Mouse (Mus musculus) liver, adult 2 months (tissue): ENCODE measurements around the gene Arap2. TPM values are rescaled to one million over a fixed set of nuclear protein-coding genes. Genes with fewer than 3 reads are reported as not detected.
A peak's percentile ranks its signal among the peaks of the same experiment; 100 is the strongest.

ENCODE experiments used
- DNase-seq: peaks from one replicate; pipeline ENCODE4 v3.0.0-alpha.2; 2011; ENCODE audit warnings: low read depth, low spot score; ENCODE audit errors: extremely low read depth
- H3K27ac ChIP-seq: fragments of 200-500 bp; replicated peaks from 2 replicates; pipeline ENCODE4 v1.5.1; 2012; ENCODE audit warnings: low read depth, mild to moderate bottlenecking, control low read depth, inconsistent platforms, low read length; ENCODE audit not compliant: insufficient read depth
- H3K27me3 ChIP-seq: fragments of 200-500 bp; 2 replicates; pipeline ENCODE4 v1.6.1; 2012; ENCODE audit warnings: mild to moderate bottlenecking, moderate library complexity, low read length, inconsistent platforms; ENCODE audit not compliant: control insufficient read depth, insufficient read depth
- H3K36me3 ChIP-seq: fragments of 200-500 bp; 2 replicates; pipeline ENCODE4 v1.6.1; 2012; ENCODE audit warnings: low read length, inconsistent platforms; ENCODE audit not compliant: control insufficient read depth, insufficient read depth
- H3K4me1 ChIP-seq: fragments of 200-500 bp; 2 replicates; pipeline ENCODE4 v1.6.1; 2011; ENCODE audit warnings: low read length; ENCODE audit not compliant: control insufficient read depth, insufficient read depth
- H3K4me3 ChIP-seq: fragments of 200-500 bp; 2 replicates; pipeline ENCODE4 v1.5.1; 2011; ENCODE audit warnings: low read depth, mild to moderate bottlenecking, control low read depth, low read length, moderate library complexity; ENCODE audit not compliant: insufficient read depth
- H3K79me2 ChIP-seq: fragments of 200-500 bp; 2 replicates; pipeline ENCODE4 v1.6.1; 2012; ENCODE audit warnings: inconsistent platforms, mild to moderate bottlenecking, low read length, moderate library complexity; ENCODE audit not compliant: control insufficient read depth, insufficient read depth
- H3K9ac ChIP-seq: fragments of 200-500 bp; 2 replicates; pipeline ENCODE4 v1.6.1; 2012; ENCODE audit warnings: low read depth, mild to moderate bottlenecking, control low read depth, inconsistent platforms, low read length
- CTCF ChIP-seq: fragments of 200-500 bp; IDR thresholded peaks from 2 replicates; pipeline ENCODE4 v1.5.1; 2011; ENCODE audit warnings: low read depth, low read length, control low read depth
- POLR2A ChIP-seq: fragments of 200-500 bp; IDR thresholded peaks from 2 replicates; pipeline ENCODE4 v1.6.1; 2011; ENCODE audit warnings: low read length, control low read depth; ENCODE audit not compliant: insufficient read depth; ENCODE audit errors: extremely low read depth
- WGBS: fragments of 180-500 bp; shearing (Covaris S2); methylation state at CpG from one replicate; pipeline ENCODE4 v1.1.7; 2018; 5-methylcytosine and 5-hydroxymethylcytosine counted together
- polyA plus RNA-seq: library from polyadenylated mRNA; depleted of rRNA; stranded (reverse); fragments of >200 nt; gene quantifications from 2 replicates; pipeline ENCODE4 v1.2.3, GENCODE M21; 2012
- total RNA-seq: library from RNA; depleted of rRNA; stranded (reverse); fragments of >200 nt; gene quantifications from 2 replicates; pipeline ENCODE4 v1.2.3, GENCODE M21; 2014

Arap2 gene
- total and polyA plus RNA-seq, 2 experiments, result 2.1 to 24.0 TPM

- Histone ChIP-seq H3K4me3 (peak overlapping the region; percentile 7; the same call in 1 of the 2 replicates), H3K27ac (no peak overlapping the region), H3K79me2 (peaks cover 7% of the 10 kb centered on the region; the same call in 1 of the 2 replicates), H3K4me1 (peaks cover 20% of the 10 kb centered on the region), H3K9ac (no peak overlapping the region), H3K36me3 (no peaks in the 10 kb centered on the region), H3K27me3 (no peaks in the 10 kb centered on the region)
- DNase-seq, result no peak
- 78% methylated on average over 5 of the region's 5 CpGs for WGBS
- TF ChIP-seq POLR2A, result no peak
- TF ChIP-seq CTCF, result no peak
These were observed 1.8 kb downstream of the Arap2 start for GRCm38 (mm10) chr5:62764161-62764560.

GRCm38 (mm10) chr5:62763046-62763445, 2.9 kb downstream of the Arap2 start:
- WGBS, result 25% methylated on average over 1 of the region's 1 CpGs
- peaks cover 20% of the 10 kb centered on the region for H3K4me1 ChIP-seq
- H3K27ac ChIP-seq, result peak overlapping the region; percentile 26
- H3K4me3 ChIP-seq, result no peak overlapping the region
- TF ChIP-seq POLR2A (no peak), CTCF (no peak)
- peaks cover 13% of the 10 kb centered on the region; the same call in 1 of the 2 replicates for H3K79me2 ChIP-seq
- H3K36me3 ChIP-seq, result no peaks in the 10 kb centered on the region
- H3K27me3 ChIP-seq, result no peaks in the 10 kb centered on the region
- H3K9ac ChIP-seq, result no peak overlapping the region
- DNase-seq, result peak; percentile 70

- DNase-seq, result peak; percentile 46
- TF ChIP-seq CTCF, result no peak
- TF ChIP-seq POLR2A, result no peak
- Histone ChIP-seq H3K27ac (peak overlapping the region; percentile 29), H3K27me3 (no peaks in the 10 kb centered on the region), H3K9ac (no peak overlapping the region), H3K79me2 (peaks cover 13% of the 10 kb centered on the region; the same call in 1 of the 2 replicates), H3K36me3 (no peaks in the 10 kb centered on the region), H3K4me3 (no peak overlapping the region), H3K4me1 (peaks cover 20% of the 10 kb centered on the region)
- 36% methylated on average over 4 of the region's 4 CpGs for WGBS
These were observed 3.5 kb downstream of the Arap2 start for GRCm38 (mm10) chr5:62762298-62762960.

GRCm38 (mm10) chr5:62760791-62761504, 5.0 kb downstream of the Arap2 start:
- peak; percentile 70 for DNase-seq
- WGBS, result 7% methylated on average over 5 of the region's 5 CpGs
- peaks cover 22% of the 10 kb centered on the region for H3K4me1 ChIP-seq
- H3K9ac ChIP-seq, result no peak overlapping the region
- TF ChIP-seq POLR2A, result no peak
- no peaks in the 10 kb centered on the region for H3K36me3 ChIP-seq
- H3K79me2 ChIP-seq, result peaks cover 13% of the 10 kb centered on the region; the same call in 1 of the 2 replicates
- H3K27ac ChIP-seq, result peak overlapping the region; percentile 44
- no peaks in the 10 kb centered on the region for H3K27me3 ChIP-seq
- H3K4me3 ChIP-seq, result no peak overlapping the region

GRCm38 (mm10) chr5:62755808-62756527, 10.0 kb downstream of the Arap2 start:
- H3K4me3 ChIP-seq, result no peak overlapping the region
- H3K27me3 ChIP-seq, result no peaks in the 10 kb centered on the region
- WGBS, result 85% methylated on average over 3 of the region's 3 CpGs
- H3K27ac ChIP-seq, result no peak overlapping the region
- H3K79me2 ChIP-seq, result peaks cover 23% of the 10 kb centered on the region; the same call in 1 of the 2 replicates
- TF ChIP-seq CTCF, result no peak
- TF ChIP-seq POLR2A, result no peak
- DNase-seq, result no peak
- H3K36me3 ChIP-seq, result no peaks in the 10 kb centered on the region
- H3K9ac ChIP-seq, result no peak overlapping the region
- H3K4me1 ChIP-seq, result peaks cover 8% of the 10 kb centered on the region
